Mouse (Mus musculus) CH12.LX (cell line): ENCODE measurements around the gene Trabd2b. TPM values are rescaled to one million over a fixed set of nuclear protein-coding genes. Genes with fewer than 3 reads are reported as not detected.

Source experiments
- DNase-seq: peaks from one replicate; pipeline ENCODE4 v3.0.0-alpha.2; 2013; ENCODE audit errors: extremely low read depth
- H3K27ac ChIP-seq: 2 replicates; pipeline ENCODE4 v1.5.1; 2012; ENCODE audit warnings: low read depth, mild to moderate bottlenecking, control low read depth, moderate library complexity; ENCODE audit not compliant: insufficient read depth
- H3K27me3 ChIP-seq: replicated peaks from 2 replicates; pipeline ENCODE3; 2012; ENCODE audit warnings: inconsistent platforms
- H3K36me3 ChIP-seq, 2 experiments: replicated peaks in 1 of 2; 2 replicates each; pipeline versions ENCODE3 to v1.6.1; 2012; ENCODE audit warnings: inconsistent platforms in 1 of 2, low read length in 1 of 2, mild to moderate bottlenecking in 1 of 2, mixed read lengths in 1 of 2, moderate library complexity in 1 of 2; ENCODE audit not compliant: control insufficient read depth in 1 of 2, insufficient read depth in 1 of 2
- H3K4me1 ChIP-seq, 2 experiments: 2 replicates each; pipeline ENCODE4 v1.6.1; 2012; ENCODE audit warnings: inconsistent platforms in 1 of 2, moderate library complexity in 1 of 2; ENCODE audit not compliant: insufficient read depth in 2 of 2, control insufficient read depth in 1 of 2
- H3K4me2 ChIP-seq: 2 replicates; pipeline ENCODE4 v1.6.1; 2012; ENCODE audit warnings: low read depth, mild to moderate bottlenecking, control low read depth; ENCODE audit not compliant: poor library complexity, insufficient read depth, severe bottlenecking
- H3K4me3 ChIP-seq, 3 experiments: fragments of 150-350 bp in 1 of 3; sonication (generic) in 1 of 3; replicated peaks in 1 of 3; 2 replicates each; pipeline versions ENCODE3 to v1.5.1; 2011 to 2012; ENCODE audit warnings: low read depth in 2 of 3, low read length in 2 of 3, mild to moderate bottlenecking in 2 of 3, moderate library complexity in 2 of 3, control low read depth in 1 of 3, improper control_type of control experiment in 1 of 3, inconsistent platforms in 1 of 3, mixed read lengths in 1 of 3; ENCODE audit not compliant: poor library complexity in 1 of 3
- H3K79me2 ChIP-seq: replicated peaks from 2 replicates; pipeline ENCODE4 v1.6.1; 2012; ENCODE audit warnings: mild to moderate bottlenecking, moderate library complexity; ENCODE audit not compliant: control insufficient read depth, poor library complexity, insufficient read depth, severe bottlenecking; ENCODE audit errors: extremely low read depth
- H3K9ac ChIP-seq: 2 replicates; pipeline ENCODE4 v1.6.1; 2012; ENCODE audit warnings: low read depth, mild to moderate bottlenecking, control low read depth, moderate library complexity; ENCODE audit not compliant: insufficient read depth
- H3K9me3 ChIP-seq: replicated peaks from 2 replicates; pipeline ENCODE3; 2012; ENCODE audit warnings: low read length, inconsistent platforms, mixed read lengths
- CHD1 ChIP-seq: IDR thresholded peaks from 2 replicates; pipeline ENCODE4 v1.6.1; 2012; ENCODE audit warnings: low read depth, low read length, improper control_type of control experiment, inconsistent platforms
- CHD2 ChIP-seq: IDR thresholded peaks from 2 replicates; pipeline ENCODE4 v1.6.1; 2011; ENCODE audit warnings: low read length, improper control_type of control experiment
- EP300 ChIP-seq: IDR thresholded peaks from 2 replicates; pipeline ENCODE4 v1.6.1; 2011; ENCODE audit warnings: low read length, improper control_type of control experiment
- GABPA ChIP-seq: IDR thresholded peaks from 2 replicates; pipeline ENCODE4 v1.6.1; 2012; ENCODE audit warnings: low read depth, low read length, improper control_type of control experiment, inconsistent platforms; ENCODE audit not compliant: insufficient replicate concordance
- IRF4 ChIP-seq: IDR thresholded peaks from 2 replicates; pipeline ENCODE4 v1.6.1; 2014; ENCODE audit warnings: low read depth, mild to moderate bottlenecking, inconsistent platforms, low read length, improper control_type of control experiment
- JUN ChIP-seq: IDR thresholded peaks from 2 replicates; pipeline ENCODE4 v1.6.1; 2011; ENCODE audit warnings: low read depth, mild to moderate bottlenecking, low read length, improper control_type of control experiment, moderate library complexity; ENCODE audit not compliant: insufficient read depth
- JUND ChIP-seq: conservative IDR thresholded peaks from 2 replicates; pipeline ENCODE4 v1.6.1; 2011; ENCODE audit warnings: low read depth, low read length, improper control_type of control experiment
- MEF2A ChIP-seq: IDR thresholded peaks from 2 replicates; pipeline ENCODE4 v1.6.1; 2014; ENCODE audit warnings: low read depth, mild to moderate bottlenecking, inconsistent platforms, low read length, improper control_type of control experiment, borderline replicate concordance
- MXI1 ChIP-seq: IDR thresholded peaks from 2 replicates; pipeline ENCODE4 v1.6.1; 2011; ENCODE audit warnings: mild to moderate bottlenecking, low read depth, low read length, improper control_type of control experiment
- TBP ChIP-seq: conservative IDR thresholded peaks from 2 replicates; pipeline ENCODE4 v1.6.1; 2011; ENCODE audit warnings: low read depth, low read length, improper control_type of control experiment
- TCF12 ChIP-seq: IDR thresholded peaks from 2 replicates; pipeline ENCODE4 v1.6.1; 2014; ENCODE audit warnings: low read depth, mild to moderate bottlenecking, inconsistent platforms, low read length, improper control_type of control experiment
- USF1 ChIP-seq: IDR thresholded peaks from 2 replicates; pipeline ENCODE4 v1.6.1; 2014; ENCODE audit warnings: low read depth, mild to moderate bottlenecking, inconsistent platforms, low read length, improper control_type of control experiment
- USF2 ChIP-seq: conservative IDR thresholded peaks from 2 replicates; pipeline ENCODE4 v1.6.1; 2011; ENCODE audit warnings: low read depth, low read length, improper control_type of control experiment
- ZC3H11A ChIP-seq: IDR thresholded peaks from 2 replicates; pipeline ENCODE4 v1.6.1; 2012; ENCODE audit warnings: low read depth, mild to moderate bottlenecking, inconsistent platforms, low read length, improper control_type of control experiment
- ZMIZ1 ChIP-seq: IDR thresholded peaks from 2 replicates; pipeline ENCODE4 v1.6.1; 2012; ENCODE audit warnings: low read depth, mild to moderate bottlenecking, inconsistent platforms, low read length, improper control_type of control experiment
- dilution Hi-C: fragments of 300-500 bp; cut with MboI; formaldehyde crosslinking; loops from 2 replicates; pipeline ENCODE4 v1.14.3; 2020; ENCODE audit warnings: low sequenced_read_pairs; ENCODE audit not compliant: extremely low pct_unique_long_range_greater_than_20kb, extremely low pct_ligation_motif_present
- in situ Hi-C: fragments of 300-500 bp; cut with MboI; formaldehyde crosslinking; loops from 3 replicates; pipeline ENCODE4 v1.14.3; 2019; ENCODE audit warnings: low sequenced_read_pairs, low pct_ligation_motif_present, low pct_unique_long_range_greater_than_20kb, mixed read lengths
- polyA plus RNA-seq: library from polyadenylated mRNA; unstranded; fragments of >175 nt; gene quantifications from 2 replicates; pipeline ENCODE4 v1.2.1, GENCODE M21; 2012; ENCODE audit warnings: low read depth; ENCODE audit not compliant: insufficient read length
- total RNA-seq, 2 experiments: library from RNA; depleted of rRNA; stranded (reverse); fragments of 300-350 nt in 1 of 2; fragments of >200 nt in 1 of 2; gene quantifications; 2 replicates each; pipeline ENCODE4 v1.2.3; 2012 to 2014

Trabd2b gene
- total and polyA plus RNA-seq, 3 experiments: not detected

GRCm38 (mm10) chr4:114378512-114378911, 28.0 kb upstream of the Trabd2b start:
- in situ Hi-C loops: no loop called here
- DNase-seq: no peak
- Histone ChIP-seq H3K9ac (no peak overlapping the region), H3K79me2 (no peaks in the 10 kb centered on the region), H3K4me3 (no peak overlapping the region), H3K36me3 (no peaks in the 10 kb centered on the region), H3K4me2 (no peak overlapping the region), H3K4me1 (no peaks in the 10 kb centered on the region), H3K9me3 (no peaks in the 10 kb centered on the region), H3K27ac (no peak overlapping the region), H3K27me3 (peaks cover 28% of the 10 kb centered on the region)
- dilution Hi-C loops: no loop called here
- no peak for TF ChIP-seq JUND
- TF ChIP-seq ZMIZ1: no peak
- TF ChIP-seq CHD2: no peak
- no peak for TF ChIP-seq ZC3H11A
- TF ChIP-seq JUN: no peak
- no peak for TF ChIP-seq EP300
- no peak for TF ChIP-seq IRF4

- no peak overlapping the region for H3K4me2 ChIP-seq
- no peaks in the 10 kb centered on the region for H3K9me3 ChIP-seq
- H3K4me1 ChIP-seq: no peaks in the 10 kb centered on the region
- H3K27me3 ChIP-seq: peaks cover 28% of the 10 kb centered on the region
- H3K9ac ChIP-seq: no peak overlapping the region
- H3K27ac ChIP-seq: no peak overlapping the region
- dilution Hi-C loops: no loop called here
- H3K79me2 ChIP-seq: no peaks in the 10 kb centered on the region
- no peaks in the 10 kb centered on the region for H3K36me3 ChIP-seq
- no peak for DNase-seq
- no peak overlapping the region for H3K4me3 ChIP-seq
- in situ Hi-C loops: no loop called here
- TF ChIP-seq MEF2A: no peak
- no peak for TF ChIP-seq MXI1
- TF ChIP-seq ZC3H11A: no peak
- no peak for TF ChIP-seq USF2
Observed at GRCm38 (mm10) chr4:114379416-114379956, 27.0 kb upstream of the Trabd2b start.

GRCm38 (mm10) chr4:114382627-114383026, 23.9 kb upstream of the Trabd2b start:
- in situ Hi-C loops: no loop called here
- Histone ChIP-seq H3K27me3 (peaks cover 14% of the 10 kb centered on the region), H3K4me1 (no peaks in the 10 kb centered on the region), H3K79me2 (no peaks in the 10 kb centered on the region), H3K36me3 (no peaks in the 10 kb centered on the region), H3K27ac (no peak overlapping the region), H3K4me3 (no peak overlapping the region), H3K4me2 (no peak overlapping the region), H3K9me3 (no peaks in the 10 kb centered on the region), H3K9ac (no peak overlapping the region)
- no peak for TF ChIP-seq ZMIZ1
- no peak for TF ChIP-seq USF1
- TF ChIP-seq CHD1: no peak
- TF ChIP-seq GABPA: no peak
- no peak for TF ChIP-seq TBP
- TF ChIP-seq TCF12: no peak
- dilution Hi-C loops: no loop called here
- DNase-seq: no peak
